Mouse (Mus musculus): ENCODE measurements at regions not wholly inside any gene's neighbourhood (a gene's known extent, or its start where the extent isn't known, plus 50 kb on each side); places are given as distances from the start of the nearest gene placed in this dataset.

- no peak for ATAC-seq (replicated peaks; ENCODE audit: insufficient number of reproducible peaks, low FRiP score, low TSS enrichment, poor library complexity, severe bottlenecking)
Observed at GRCm38 (mm10) chr5:111580870-111581771, 152.6 kb upstream of the Gm26897 start.

GRCm38 (mm10) chr5:111582004-111582403 lies 151.7 kb upstream of the Gm26897 start:
- no peak for ATAC-seq (replicated peaks; ENCODE audit: insufficient number of reproducible peaks, low FRiP score, low TSS enrichment, poor library complexity, severe bottlenecking)

DNA sequence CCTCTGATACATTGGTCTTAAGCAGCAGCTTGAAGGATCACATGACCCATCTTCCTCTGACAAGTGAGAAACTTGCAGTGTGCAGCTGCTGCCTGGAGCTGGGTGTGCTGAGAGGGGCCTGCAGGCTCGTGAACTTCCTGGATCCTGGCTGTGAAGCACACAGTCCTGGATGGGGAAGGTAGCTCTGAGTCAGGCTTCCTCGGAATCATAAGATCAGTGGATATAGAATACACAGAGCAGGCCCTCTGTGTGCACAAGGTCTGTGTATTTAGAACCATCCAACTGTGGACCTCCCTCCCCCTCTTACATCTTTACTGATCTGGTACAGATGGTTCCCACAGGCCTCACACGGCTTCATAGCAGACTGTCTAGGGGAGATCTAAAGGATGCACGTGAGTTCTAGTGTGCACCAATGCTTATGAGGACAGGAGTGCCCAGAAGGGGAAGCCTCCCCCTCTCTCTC lies 143.1 kb upstream of the Gm26897 start:
- no peak for ATAC-seq (replicated peaks; ENCODE audit: insufficient number of reproducible peaks, low FRiP score, low TSS enrichment, poor library complexity, severe bottlenecking)

DNA sequence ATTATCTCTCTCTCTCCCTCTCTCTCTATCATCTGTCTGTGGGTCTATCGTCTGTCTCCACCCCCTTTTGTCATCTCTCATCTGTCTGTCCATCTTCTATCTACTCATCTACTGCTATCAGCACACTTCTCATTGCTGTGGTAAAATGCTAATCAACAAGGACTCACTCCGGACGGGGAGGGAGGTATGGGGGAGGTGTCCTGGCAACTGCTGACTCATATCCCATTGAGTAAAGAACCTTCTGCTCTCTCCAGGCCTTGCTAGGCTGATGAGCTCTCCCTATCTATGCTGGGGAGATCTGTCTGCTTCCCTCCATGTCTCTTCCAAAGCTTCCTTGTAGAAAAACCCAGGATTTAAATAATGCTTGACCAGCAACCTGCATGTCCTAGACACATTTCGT lies 140.9 kb upstream of the Gm26897 start:
- no peak for ATAC-seq (replicated peaks; ENCODE audit: insufficient number of reproducible peaks, low FRiP score, low TSS enrichment, poor library complexity, severe bottlenecking)

DNA sequence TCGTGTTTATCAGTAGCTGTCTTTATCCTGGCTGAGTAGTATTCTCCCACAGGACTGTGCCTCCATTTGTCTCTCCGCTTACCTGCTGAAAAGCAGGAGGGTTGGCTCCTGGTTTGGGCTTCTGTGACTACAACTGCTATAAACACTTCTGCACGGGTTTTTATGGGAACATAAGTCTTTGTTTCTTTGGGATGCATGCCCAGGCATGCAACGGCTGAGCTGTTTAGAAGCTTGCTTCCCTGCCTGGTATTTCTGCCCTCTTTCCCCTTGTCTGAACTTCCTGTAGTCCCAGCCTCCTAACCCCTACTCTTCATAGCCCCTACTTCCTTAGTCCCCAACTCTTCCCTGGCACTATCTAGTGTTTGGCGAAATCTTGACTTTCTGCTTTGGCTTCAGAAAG lies 139.6 kb upstream of the Gm26897 start:
- no peak for ATAC-seq (replicated peaks; ENCODE audit: insufficient number of reproducible peaks, low FRiP score, low TSS enrichment, poor library complexity, severe bottlenecking)

DNA sequence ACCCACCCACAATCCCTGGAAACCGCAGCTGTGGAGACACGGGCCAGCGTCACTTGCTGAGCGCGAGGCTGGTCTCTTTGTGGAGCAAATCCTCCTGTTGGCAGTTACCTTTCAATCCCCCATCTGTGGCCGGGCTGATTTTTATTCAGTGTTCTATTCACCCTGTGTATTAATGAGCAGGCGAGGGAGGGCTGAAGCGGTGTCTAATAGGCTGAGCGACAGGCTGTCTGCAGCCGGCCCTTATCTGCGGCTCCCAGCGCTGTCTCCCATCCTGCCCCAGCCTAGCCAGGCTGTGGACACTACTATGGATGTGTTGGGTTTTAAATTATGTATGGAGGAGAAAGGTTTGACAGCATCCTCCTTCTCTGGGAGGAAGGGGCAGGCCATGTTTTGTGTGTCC lies 138.3 kb upstream of the Gm26897 start:
- no peak for ATAC-seq (replicated peaks; ENCODE audit: insufficient number of reproducible peaks, low FRiP score, low TSS enrichment, poor library complexity, severe bottlenecking)

GRCm38 (mm10) chr5:111597733-111598132 lies 136.0 kb upstream of the Gm26897 start:
- ATAC-seq (replicated peaks; ENCODE audit: insufficient number of reproducible peaks, low FRiP score, low TSS enrichment, poor library complexity, severe bottlenecking), result no peak

DNA sequence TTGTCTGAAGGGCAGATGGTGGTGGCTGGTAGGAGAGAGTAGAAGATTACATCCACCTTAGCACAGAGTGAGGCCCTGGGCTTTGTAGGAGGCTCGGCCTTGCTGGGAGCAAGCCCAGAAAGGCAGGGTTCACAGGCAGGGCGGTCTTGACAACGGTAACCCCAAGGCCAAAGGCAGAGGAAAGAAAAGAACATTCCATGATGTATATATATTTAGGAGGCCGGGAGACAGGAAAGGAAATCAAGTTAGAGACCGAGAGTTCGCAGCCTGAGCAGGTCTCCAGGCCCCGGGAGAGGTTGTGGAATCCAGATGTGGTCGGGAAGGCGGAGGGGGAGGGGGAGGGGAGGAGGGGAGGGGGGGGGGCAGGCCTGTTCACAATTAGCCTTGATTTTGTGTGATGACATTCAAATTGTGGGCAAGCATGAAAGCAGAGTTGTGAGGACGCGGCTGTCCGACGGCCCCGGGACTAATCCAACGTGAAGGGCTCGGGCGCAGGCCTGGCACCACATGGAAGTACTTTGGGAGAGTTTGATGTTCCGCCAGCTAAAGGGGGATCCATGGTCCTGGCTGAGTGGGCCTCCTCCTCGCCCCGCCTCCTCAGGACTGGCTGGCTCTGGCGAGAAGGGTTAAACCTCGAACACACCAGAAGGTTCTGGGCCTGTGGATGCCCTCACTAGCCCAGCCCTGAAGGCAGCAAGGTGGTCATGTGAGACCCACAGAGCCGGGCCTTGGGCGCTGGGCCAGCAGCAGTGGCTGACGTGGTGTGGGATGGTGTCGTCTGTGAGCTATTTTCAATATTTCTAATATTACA lies 131.8 kb upstream of the Gm26897 start:
- ATAC-seq (replicated peaks; ENCODE audit: insufficient number of reproducible peaks, low FRiP score, low TSS enrichment, poor library complexity, severe bottlenecking), result no peak

DNA sequence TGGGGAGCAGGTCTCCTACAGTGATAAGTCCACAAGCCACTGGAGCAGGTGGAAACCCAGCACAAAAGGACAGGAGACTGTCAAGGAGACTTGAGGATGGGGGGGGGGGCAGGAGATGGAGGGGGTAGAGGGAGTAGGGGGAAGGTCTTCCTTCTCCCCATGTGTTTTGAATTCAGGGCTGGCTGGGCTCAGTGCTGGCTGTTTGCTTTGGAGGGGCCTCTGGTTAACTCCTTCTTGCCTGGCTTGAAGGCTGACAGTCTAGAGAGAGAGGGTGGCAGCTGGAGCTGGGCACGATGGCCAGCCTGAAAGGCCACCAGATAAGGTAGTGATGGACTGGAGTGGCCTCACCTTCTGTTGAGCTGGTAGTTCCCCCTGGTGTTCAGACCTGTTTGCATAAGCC lies 120.0 kb upstream of the Gm26897 start:
- ATAC-seq (replicated peaks; ENCODE audit: insufficient number of reproducible peaks, low FRiP score, low TSS enrichment, poor library complexity, severe bottlenecking), result no peak

DNA sequence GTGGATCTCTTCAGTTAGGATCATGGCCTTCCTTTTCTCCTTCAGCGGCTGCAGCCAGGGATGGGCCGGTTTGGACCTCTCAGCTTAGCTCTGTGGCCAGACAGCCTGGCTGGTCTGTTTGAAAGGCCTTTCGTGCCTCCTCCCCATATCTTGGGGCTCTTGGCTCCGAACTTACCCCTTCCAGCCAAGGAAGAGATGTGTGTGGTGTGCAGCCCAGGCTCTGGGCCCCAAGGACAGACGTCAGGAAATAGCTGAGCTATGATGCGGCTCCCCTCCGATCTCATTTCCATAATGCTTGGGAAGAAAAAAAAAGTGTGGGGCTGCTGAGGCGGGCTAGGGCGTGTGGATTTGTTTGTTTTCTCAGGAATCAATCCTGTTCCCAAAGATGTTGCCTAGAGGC lies 113.8 kb upstream of the Gm26897 start:
- no peak for ATAC-seq (replicated peaks; ENCODE audit: insufficient number of reproducible peaks, low FRiP score, low TSS enrichment, poor library complexity, severe bottlenecking)

DNA sequence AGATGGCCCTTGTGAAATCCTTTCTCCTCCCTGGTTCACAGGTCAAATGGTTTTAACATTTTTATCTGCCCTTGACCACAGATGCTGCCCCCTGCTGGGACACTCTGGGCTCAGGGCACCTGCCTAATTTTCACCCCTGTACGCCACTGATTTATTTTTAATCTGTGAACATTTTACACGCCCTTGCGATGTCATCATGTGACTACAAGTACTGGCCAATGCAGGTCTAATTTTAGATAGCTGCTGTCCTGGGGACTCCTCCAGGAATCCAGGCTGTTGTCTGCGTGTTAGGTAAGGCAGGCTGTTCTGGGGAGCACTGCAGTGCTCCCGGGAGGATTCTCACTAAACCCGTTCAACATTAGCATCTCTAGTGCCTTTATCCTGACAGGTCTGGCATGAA lies 113.1 kb upstream of the Gm26897 start:
- no peak for ATAC-seq (replicated peaks; ENCODE audit: insufficient number of reproducible peaks, low FRiP score, low TSS enrichment, poor library complexity, severe bottlenecking)

- no peak for ATAC-seq (replicated peaks; ENCODE audit: insufficient number of reproducible peaks, low FRiP score, low TSS enrichment, poor library complexity, severe bottlenecking)
Observed at GRCm38 (mm10) chr5:111622481-111622880, 111.2 kb upstream of the Gm26897 start.

DNA sequence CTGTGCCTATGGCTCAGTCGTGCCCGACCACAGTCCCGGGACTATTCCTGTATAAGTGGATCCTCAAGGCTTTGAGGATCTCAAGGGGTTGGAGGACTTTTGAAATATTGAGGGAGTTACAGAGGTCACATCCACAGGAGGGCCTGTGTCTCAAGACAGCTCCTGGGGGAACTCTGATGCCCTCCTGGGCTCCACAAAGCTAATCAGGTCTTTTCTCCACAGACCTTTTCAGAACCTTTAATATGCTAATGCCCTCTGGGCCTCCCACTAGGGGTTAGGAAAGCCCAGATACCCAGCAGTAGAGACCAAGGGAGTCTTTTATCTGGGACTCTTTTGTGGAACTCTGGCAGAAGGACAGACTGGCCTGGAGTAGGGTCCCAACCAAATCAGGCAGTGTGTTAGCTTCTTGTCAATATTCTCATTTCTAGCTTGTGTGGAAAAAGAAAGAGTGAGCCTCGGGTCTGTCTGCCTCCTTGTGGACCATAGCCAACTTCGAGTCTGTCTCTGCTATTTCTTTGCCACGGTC lies 107.4 kb upstream of the Gm26897 start:
- ATAC-seq (replicated peaks; ENCODE audit: insufficient number of reproducible peaks, low FRiP score, low TSS enrichment, poor library complexity, severe bottlenecking), result no peak

DNA sequence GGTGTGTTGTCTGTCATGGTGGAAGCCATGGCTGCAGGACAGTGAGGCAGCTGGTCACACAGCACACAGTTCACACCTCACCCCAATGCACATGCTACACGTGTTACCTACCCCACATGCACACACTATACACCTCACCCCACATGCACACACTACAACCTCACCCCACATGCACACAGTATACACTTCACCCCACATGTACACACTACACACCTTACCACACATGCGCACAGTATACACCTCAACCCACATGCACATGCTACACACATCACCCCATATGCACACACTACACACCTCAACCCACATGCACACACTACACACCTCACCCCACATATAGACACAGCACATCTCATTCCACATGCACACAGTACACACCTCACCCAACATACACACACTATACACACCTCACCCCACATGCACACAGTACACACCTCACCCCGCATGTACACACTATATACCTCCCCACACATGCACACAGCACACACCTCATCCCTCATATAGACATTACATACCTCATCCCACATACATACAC lies 103.3 kb upstream of the Gm26897 start:
- ATAC-seq (replicated peaks; ENCODE audit: insufficient number of reproducible peaks, low FRiP score, low TSS enrichment, poor library complexity, severe bottlenecking), result no peak

GRCm38 (mm10) chr5:111631572-111632161 lies 102.1 kb upstream of the Gm26897 start:
- no peak for ATAC-seq (replicated peaks; ENCODE audit: insufficient number of reproducible peaks, low FRiP score, low TSS enrichment, poor library complexity, severe bottlenecking)

DNA sequence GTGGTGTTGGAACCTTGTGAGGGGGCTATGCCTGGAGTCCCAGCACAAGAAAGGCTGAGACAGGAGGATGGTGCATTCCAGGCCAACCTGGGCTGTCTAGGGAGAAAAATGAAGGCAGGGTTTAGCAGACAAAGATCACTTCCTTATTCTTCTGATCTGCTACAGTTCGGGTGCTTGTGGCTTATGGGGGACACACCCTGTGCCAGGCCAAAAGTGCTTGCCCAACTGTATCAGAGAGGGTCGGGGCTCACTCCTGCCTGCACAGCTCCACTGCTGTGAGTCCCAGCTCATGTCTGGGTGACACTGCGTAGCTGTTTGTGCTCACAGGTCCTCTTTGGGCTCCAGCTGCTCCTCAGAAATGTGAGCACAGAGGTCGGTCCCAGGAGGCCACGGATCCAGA lies 98.6 kb upstream of the Gm26897 start:
- ATAC-seq (replicated peaks; ENCODE audit: insufficient number of reproducible peaks, low FRiP score, low TSS enrichment, poor library complexity, severe bottlenecking), result no peak

- no peak for ATAC-seq (replicated peaks; ENCODE audit: insufficient number of reproducible peaks, low FRiP score, low TSS enrichment, poor library complexity, severe bottlenecking)
Observed at GRCm38 (mm10) chr5:111636969-111637368, 96.8 kb upstream of the Gm26897 start.

DNA sequence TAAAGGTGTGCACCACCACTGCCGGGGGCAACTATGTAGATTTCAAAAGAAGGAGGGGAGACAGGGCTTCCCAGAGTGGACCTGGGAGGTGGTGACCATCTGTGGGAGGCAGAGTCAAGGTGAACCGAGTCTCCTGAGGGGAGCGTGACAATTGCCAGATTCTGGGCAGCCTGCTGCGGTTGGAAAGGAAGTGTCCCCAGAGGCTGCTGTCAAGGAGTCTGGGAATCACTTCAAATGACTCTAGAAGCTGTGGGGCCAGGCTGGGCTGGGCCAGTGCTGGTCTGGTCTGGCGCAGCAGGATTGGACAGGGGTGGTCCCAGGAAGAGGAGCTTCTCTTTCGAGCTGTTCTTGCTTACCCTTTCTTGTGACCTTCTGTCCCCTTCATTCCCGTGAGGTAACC lies 95.4 kb upstream of the Gm26897 start:
- no peak for ATAC-seq (replicated peaks; ENCODE audit: insufficient number of reproducible peaks, low FRiP score, low TSS enrichment, poor library complexity, severe bottlenecking)
